Mouse (Mus musculus) forebrain, postnatal 0 days (tissue): ENCODE results near the gene Nlrc3. TPM values are rescaled to one million over a fixed set of nuclear protein-coding genes. Genes with fewer than 3 reads are reported as not detected.
"Not testable (repeated sequence)": the region's sequence is repeated elsewhere in the genome, so short reads cannot be mapped to it uniquely, and the experiment has no call there.

ENCODE experiments used
- ATAC-seq: fragments of 200-750 bp; cut with Nextera tagmentation; 2 replicates; pipeline ENCODE4 v1.8.0; 2017; ENCODE audit warnings: mild to moderate bottlenecking, moderate library complexity
- DNase-seq: peaks from one replicate; pipeline ENCODE4 v3.0.0-alpha.2; 2015
- H3K27ac ChIP-seq: fragments of 300-500 bp; sonication (generic); 2 replicates; pipeline ENCODE4 v1.5.1; 2014; ENCODE audit warnings: low read depth, mild to moderate bottlenecking, antibody characterized with exemption, low read length, moderate library complexity, mixed read lengths
- H3K27me3 ChIP-seq: fragments of 300-500 bp; sonication (generic); 2 replicates; pipeline ENCODE4 v1.6.1; 2014; ENCODE audit warnings: mild to moderate bottlenecking, low read length, mixed read lengths; ENCODE audit not compliant: insufficient read depth
- H3K36me3 ChIP-seq: fragments of 300-500 bp; sonication (generic); 2 replicates; pipeline ENCODE4 v1.6.1; 2014; ENCODE audit warnings: mild to moderate bottlenecking, moderate library complexity; ENCODE audit not compliant: insufficient read depth
- H3K4me1 ChIP-seq: fragments of 300-500 bp; sonication (generic); 2 replicates; pipeline ENCODE4 v1.6.1; 2014; ENCODE audit warnings: antibody characterized with exemption; ENCODE audit not compliant: insufficient read depth
- H3K4me2 ChIP-seq: fragments of 300-500 bp; sonication (generic); 2 replicates; pipeline ENCODE4 v1.6.1; 2014; ENCODE audit warnings: low read depth, mild to moderate bottlenecking, moderate library complexity
- H3K4me3 ChIP-seq: fragments of 300-500 bp; sonication (generic); 2 replicates; pipeline ENCODE4 v1.5.1; 2014; ENCODE audit warnings: low read depth, low read length, mixed read lengths
- H3K9ac ChIP-seq: fragments of 300-500 bp; sonication (generic); 2 replicates; pipeline ENCODE4 v1.6.1; 2014; ENCODE audit warnings: mild to moderate bottlenecking
- H3K9me3 ChIP-seq: fragments of 300-500 bp; sonication (generic); 2 replicates; pipeline ENCODE4 v1.6.1; 2016; ENCODE audit warnings: low read length
- CTCF ChIP-seq: sonication (generic); IDR thresholded peaks from 2 replicates; pipeline ENCODE4 v1.5.1; 2016; ENCODE audit warnings: antibody characterized with exemption, control low read depth, low read depth
- WGBS: fragments of 180-500 bp; shearing (Covaris S2); extraction: QIAGEN DNeasy Blood & Tissue Kit; methylation state at CpG from one replicate; pipeline ENCODE4 v1.1.7; 2014; 5-methylcytosine and 5-hydroxymethylcytosine counted together
- polyA plus RNA-seq: library from polyadenylated mRNA; unstranded; fragments of >200 nt; fragmentation: Nextera tagmentation; extraction: Ambion mirVana; gene quantifications from 2 replicates; pipeline ENCODE4 v1.2.1, GENCODE M21; 2015
- total RNA-seq: library from RNA; depleted of rRNA; stranded (reverse); fragments of >200 nt; gene quantifications from 2 replicates; pipeline ENCODE4 v1.2.3, GENCODE M21; 2014; rRNA removed

Nlrc3 gene
- total RNA-seq (0.76 and 0.77 TPM in 2 replicates), polyA plus RNA-seq (0.28 and 0.62 TPM in 2 replicates)

DNA sequence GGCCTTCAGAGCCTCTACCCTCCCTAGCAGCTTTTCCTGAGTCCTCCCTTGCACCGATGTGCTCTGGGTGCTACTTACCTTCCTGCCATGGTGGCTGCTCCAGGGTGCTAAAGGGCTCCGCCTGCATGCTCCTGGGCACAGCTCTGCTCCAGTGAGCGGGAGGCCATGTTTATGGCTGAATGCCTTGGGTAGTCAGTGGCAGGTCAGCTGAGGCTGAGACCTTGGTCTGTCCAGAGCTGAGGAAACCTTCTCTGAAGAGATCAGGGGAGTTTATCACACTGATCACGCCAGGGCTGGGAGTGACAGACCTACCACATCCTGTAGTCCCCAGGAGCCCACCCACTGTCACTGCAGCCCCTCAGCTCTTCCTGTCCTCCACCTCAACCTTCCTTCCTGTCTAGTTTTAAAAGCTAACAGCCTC, at the start of gene Nlrc3:
Gene Nlrc3, minus strand, starts transcription at position 382 of the 421 bp plus-strand sequence.
- no peaks in the 10 kb centered on the region for H3K9me3 ChIP-seq
- WGBS, result 86% methylated on average over 4 of the region's 4 CpGs
- no peaks in the 10 kb centered on the region for H3K27me3 ChIP-seq
- TF ChIP-seq CTCF, result no peak
- peaks cover 35% of the 10 kb centered on the region for H3K36me3 ChIP-seq
- no peaks in the 10 kb centered on the region for H3K4me1 ChIP-seq
- H3K9ac ChIP-seq, result no peak within 1 kb of the TSS
- H3K4me3 ChIP-seq, result no peak within 1 kb of the TSS
- no peak for DNase-seq
- no peak for ATAC-seq
- no peak within 1 kb of the TSS for H3K4me2 ChIP-seq
- H3K27ac ChIP-seq, result no peak within 1 kb of the TSS

DNA sequence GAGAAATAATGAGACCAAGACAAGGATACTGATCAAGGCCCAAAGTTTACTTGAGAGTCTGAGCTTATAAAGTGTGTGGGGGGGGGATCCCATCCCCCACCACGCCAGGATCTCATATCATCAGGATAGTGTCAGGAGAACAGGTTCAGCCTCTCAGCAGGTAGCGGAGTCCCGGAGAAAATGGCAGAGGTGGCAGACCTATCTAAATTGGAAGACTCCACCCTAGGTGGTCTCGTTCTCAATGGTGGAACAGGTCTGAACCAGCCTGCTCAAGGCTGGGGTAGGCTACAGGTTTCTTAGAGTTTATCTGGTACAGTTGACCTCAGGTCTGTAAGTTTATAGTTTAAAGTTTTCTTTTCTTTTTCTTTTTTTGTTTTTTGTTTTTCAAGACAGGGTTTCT, 46.3 kb upstream of the Nlrc3 start:
- TF ChIP-seq CTCF, result no peak
- no peak for DNase-seq
- no peaks in the 10 kb centered on the region for H3K9me3 ChIP-seq
- H3K9ac ChIP-seq, result no peak overlapping the region
- H3K27ac ChIP-seq, result no peak overlapping the region
- no peak overlapping the region for H3K4me3 ChIP-seq
- no peak overlapping the region for H3K4me2 ChIP-seq
- H3K4me1 ChIP-seq, result no peaks in the 10 kb centered on the region
- 77% methylated on average over 4 of the region's 4 CpGs for WGBS
- no peaks in the 10 kb centered on the region for H3K27me3 ChIP-seq
- no peaks in the 10 kb centered on the region for H3K36me3 ChIP-seq
- no peak for ATAC-seq

DNA sequence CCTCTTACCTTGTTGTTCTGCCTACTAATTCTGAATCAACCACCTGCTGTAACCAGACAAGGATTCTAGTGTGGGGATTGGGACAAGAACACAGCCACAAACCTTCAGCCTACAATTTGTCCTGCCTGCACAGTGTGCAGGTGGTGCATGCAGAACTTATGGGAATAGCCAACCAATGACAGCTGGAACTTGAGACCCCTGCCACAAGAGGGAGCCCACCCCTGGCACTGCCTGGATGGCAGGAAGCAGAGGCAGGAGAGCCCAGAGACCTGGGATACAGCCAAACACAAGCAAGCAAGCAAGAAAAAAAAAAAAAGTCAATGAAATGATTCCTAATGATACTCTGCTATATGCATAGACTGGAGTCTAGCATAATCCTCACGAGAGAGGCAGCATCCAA, 44.8 kb upstream of the Nlrc3 start:
- Histone ChIP-seq H3K36me3 (no peaks in the 10 kb centered on the region), H3K27ac (no peak overlapping the region), H3K9me3 (no peaks in the 10 kb centered on the region), H3K4me2 (no peak overlapping the region), H3K9ac (no peak overlapping the region), H3K4me1 (no peaks in the 10 kb centered on the region), H3K4me3 (no peak overlapping the region), H3K27me3 (no peaks in the 10 kb centered on the region)
- DNase-seq (no peak), ATAC-seq (no peak)
- 92% methylated on average over 1 of the region's 1 CpGs for WGBS
- TF ChIP-seq CTCF, result no peak

DNA sequence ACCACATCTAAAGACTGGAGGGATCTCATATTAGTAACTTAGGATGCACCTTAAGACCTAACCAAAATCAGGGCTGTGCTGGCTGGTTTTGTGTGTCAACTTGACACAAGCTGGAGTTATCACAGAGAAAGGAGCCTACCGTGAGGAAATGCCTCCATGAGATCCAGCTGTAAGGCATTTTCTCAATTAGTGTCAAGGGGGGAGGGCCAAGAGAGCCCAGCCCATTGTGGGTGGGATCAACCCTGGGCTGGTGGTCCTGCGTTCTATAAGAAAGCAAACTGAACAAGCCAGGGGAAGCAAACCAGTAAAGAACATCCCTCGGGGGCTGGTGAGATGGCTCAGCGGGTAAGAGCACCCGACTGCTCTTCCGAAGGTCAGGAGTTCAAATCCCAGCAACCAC, 41.0 kb upstream of the Nlrc3 start:
- not testable (repeated sequence) for H3K36me3 ChIP-seq, H3K4me3 ChIP-seq, H3K27me3 ChIP-seq, H3K9me3 ChIP-seq, H3K4me2 ChIP-seq, ATAC-seq, H3K9ac ChIP-seq, DNase-seq, H3K4me1 ChIP-seq, H3K27ac ChIP-seq
- 82% methylated on average over 6 of the region's 6 CpGs for WGBS

DNA sequence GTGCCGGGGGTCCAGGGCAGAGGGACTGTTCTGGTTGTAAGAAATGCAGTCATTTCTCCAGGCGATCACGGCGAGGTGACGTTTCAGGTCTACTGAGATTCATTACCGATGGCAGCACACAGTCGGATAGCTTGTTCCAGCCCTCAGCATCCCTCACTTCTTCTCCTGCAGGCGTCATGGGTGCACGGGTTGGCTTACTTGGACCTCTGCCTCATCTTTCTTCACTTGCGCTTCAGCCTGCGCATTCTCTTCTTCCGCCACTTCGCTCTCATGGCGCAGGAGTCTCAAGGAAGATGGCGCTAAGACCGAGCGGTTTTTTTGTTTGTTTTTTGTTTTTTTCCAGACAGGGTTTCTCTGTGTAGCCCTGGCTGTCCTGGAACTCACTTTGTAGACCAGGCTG, 40.4 kb upstream of the Nlrc3 start:
- H3K4me1 ChIP-seq, H3K4me2 ChIP-seq, H3K27me3 ChIP-seq, H3K9me3 ChIP-seq, ATAC-seq, H3K27ac ChIP-seq, DNase-seq, H3K9ac ChIP-seq, H3K36me3 ChIP-seq, H3K4me3 ChIP-seq: not testable (repeated sequence)
- 79% methylated on average over 17 of the region's 17 CpGs for WGBS

DNA sequence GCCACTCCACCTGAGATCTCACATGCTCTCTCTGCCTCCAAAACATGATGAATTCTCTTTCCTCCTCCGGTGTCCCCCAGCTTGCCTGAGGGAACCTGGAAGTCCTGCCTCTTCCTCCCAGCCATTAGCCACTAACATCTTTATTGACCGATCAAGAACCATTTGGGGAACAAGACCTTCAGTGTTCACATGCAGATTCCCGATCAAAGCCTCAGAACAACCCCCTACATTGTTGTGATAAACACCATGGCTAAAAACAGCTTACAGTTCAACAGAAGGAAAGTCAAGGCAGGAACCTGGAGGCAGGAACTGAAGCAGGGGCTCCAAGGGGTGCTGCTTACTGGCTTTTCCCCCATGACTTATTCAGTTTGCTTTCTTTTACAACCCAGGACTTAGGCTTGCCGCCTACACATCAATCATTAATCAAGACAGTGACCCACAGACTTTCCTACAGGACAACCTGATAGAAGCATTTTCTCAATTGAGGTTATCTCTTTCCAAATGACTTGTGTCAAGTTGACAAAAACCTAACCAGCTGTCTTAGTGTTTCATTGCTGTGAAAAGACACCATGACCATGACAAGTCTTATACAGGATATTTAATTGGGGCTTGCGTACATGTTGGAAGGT, 37.7 kb upstream of the Nlrc3 start:
- WGBS, result 85% methylated on average over 5 of the region's 5 CpGs
- no peak for ATAC-seq
- H3K9me3 ChIP-seq, result no peaks in the 10 kb centered on the region

DNA sequence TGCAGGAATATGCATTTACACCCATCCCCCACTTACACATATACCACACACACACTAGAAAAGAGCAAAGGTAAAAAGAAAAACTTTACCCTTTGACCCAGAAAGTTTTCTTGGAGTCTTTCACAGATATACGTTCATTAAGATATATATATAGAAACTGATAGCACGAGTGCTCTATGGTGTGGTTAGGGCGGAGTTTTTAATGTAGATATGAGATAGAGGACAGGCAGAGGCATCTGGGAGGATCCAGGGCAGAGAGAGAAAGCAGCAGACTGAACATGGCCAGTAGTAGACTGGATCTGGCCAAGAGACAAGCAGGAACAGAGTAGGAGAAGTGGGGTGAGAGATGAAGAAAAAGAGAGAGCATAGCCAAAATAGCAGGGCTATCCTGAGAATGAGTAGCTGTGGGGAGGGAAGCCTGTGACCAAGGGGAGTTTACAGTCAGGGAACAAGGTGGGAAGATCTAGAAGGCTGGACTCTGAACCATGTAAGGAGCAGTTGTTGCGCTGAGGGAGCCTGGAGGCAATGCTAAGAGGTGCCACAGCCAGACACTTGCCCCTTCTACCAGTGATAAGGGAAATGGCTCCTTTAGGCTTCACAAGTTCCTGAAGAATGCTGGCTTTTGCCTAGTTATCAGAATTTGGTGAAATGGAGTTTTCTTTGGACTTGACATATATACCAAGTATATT, 36.6 kb upstream of the Nlrc3 start:
- DNase-seq, result no peak
- WGBS, result 74% methylated on average over 4 of the region's 4 CpGs
- Histone ChIP-seq H3K9me3 (no peaks in the 10 kb centered on the region), H3K9ac (no peak overlapping the region), H3K4me1 (no peaks in the 10 kb centered on the region), H3K36me3 (no peaks in the 10 kb centered on the region), H3K4me2 (no peak overlapping the region), H3K27me3 (no peaks in the 10 kb centered on the region), H3K4me3 (no peak overlapping the region), H3K27ac (no peak overlapping the region)
- no peak for TF ChIP-seq CTCF
- no peak for ATAC-seq

More for the DNA sequence above, 37.7 kb upstream of the Nlrc3 start:
- Histone ChIP-seq H3K4me2 (no peak overlapping the region), H3K27me3 (no peaks in the 10 kb centered on the region), H3K27ac (no peak overlapping the region), H3K4me3 (no peak overlapping the region), H3K9ac (no peak overlapping the region), H3K4me1 (no peaks in the 10 kb centered on the region), H3K36me3 (no peaks in the 10 kb centered on the region)
- TF ChIP-seq CTCF, result no peak
- no peak for DNase-seq
